Mouse (Mus musculus) stomach, postnatal 0 days (tissue): ENCODE measurements around the gene Cpt1c.

Experiments used
- CTCF ChIP-seq: IDR thresholded peaks from 2 replicates; pipeline ENCODE4 v1.5.1; 2016; ENCODE audit warnings: antibody characterized with exemption, low read depth, mild to moderate bottlenecking, moderate library complexity
- EP300 ChIP-seq: optimal IDR thresholded peaks from 2 replicates; pipeline ENCODE3; 2016; ENCODE audit warnings: antibody characterized with exemption

GRCm38 (mm10) chr7:44952611-44953306, 21.9 kb downstream of the Cpt1c start:
- TF ChIP-seq CTCF (0 out of 2 replicates have a peak, but pooled peaks have one; percentile 6), EP300 (no peak)
